Mouse (Mus musculus): Measurements from ENCODE around the gene Bola2. TPM values are rescaled to one million over a fixed set of nuclear protein-coding genes. Genes with fewer than 3 reads are reported as not detected.

Gene Bola2
- polyA plus RNA-seq (2014; fragmentation: Illumina TruSeq; extraction: RNeasy Lipid Tissue Mini Kit (QIAGEN cat#74804); ENCODE audit: low read depth, low replicate concordance), result 0.11 TPM

DNA sequence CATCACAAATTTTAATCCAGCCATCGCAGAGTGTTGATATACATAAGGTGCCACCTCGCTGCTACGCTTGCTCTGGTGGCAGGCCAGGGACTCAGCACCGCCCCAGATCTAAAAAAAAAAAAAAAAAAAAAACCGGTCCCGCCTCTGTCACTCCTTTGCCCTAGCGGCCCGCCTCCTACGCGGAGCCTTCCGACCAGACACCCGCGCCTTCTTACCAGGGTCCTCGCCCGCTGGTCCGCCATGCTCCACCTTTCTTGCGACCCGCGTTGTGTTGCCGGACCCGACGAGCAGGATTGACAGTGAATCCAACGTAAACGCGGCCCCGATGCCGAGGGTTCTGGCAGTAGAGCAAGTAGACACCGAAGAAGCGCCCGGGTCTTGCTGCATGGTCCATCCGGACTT is at the start of gene Bola2:
TSS of gene Bola2 (plus strand) at position 192 of the 402 bp plus-strand sequence.

DNA sequence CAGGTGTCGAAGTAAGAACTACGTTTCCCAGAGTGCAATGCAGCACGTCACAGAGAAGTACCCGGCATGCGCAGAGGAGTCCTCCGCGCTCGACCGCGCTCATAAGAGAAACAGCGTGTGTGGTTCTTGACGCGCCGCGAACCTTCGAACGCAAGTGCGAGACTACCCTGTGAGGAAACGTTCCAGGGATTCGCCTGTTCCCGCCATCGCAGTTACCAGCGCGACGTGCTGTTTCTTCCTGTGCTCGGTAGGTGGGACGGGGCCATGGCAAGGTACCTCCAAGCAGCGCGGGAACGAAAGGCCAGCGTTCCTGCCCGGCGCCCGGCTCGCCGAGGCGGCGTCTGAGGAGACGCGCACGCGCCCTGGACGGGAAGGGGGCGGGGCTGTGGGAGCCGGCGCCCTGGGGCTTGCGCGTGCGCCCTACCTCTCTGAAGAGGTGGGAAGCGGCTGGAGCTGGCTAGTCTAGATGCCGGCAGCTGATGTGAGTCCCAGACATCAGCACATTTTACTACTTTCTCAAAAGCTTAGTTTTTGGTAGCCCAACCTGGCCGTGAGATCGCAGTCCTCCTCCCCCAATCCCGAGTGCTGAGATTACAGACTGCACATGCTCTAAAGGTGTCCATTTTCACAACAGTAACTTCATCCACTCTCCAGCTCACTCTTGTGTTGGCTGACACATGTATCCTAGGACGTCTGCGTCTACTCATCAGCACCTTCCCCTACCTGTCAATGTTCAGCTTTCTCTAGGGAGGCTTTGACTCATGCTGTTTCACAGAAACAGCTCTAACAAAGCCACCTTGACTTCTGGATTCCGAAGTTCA is 45.8 kb upstream of the Bola2 start, which contains the start of gene Sgf29:
TSS of gene Sgf29 (plus strand) at position 79 of the 821 bp plus-strand sequence.

DNA sequence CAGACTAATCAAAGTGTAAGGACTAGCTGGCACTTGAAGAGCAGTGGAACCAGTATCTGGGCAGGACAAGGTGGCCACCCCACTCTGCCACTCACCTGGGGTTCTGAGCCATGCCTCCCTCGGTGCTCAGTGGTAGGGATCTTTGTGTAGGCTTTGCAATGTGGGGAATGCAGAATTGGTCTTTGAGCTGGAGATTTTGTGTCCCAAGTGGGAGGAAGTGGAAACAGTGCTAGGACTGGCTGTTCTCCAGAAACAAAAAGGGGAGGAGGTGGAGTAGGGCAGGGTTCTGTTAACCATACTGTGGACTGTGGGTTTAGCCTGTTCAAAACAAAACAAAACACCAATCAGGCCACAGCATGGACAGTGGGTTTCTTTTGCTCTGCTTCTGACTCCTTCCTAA is 19.0 kb upstream of the Bola2 start, which contains the start of gene Sult1a1:
TSS of gene Sult1a1 (minus strand) at position 226 of the 400 bp plus-strand sequence.

DNA sequence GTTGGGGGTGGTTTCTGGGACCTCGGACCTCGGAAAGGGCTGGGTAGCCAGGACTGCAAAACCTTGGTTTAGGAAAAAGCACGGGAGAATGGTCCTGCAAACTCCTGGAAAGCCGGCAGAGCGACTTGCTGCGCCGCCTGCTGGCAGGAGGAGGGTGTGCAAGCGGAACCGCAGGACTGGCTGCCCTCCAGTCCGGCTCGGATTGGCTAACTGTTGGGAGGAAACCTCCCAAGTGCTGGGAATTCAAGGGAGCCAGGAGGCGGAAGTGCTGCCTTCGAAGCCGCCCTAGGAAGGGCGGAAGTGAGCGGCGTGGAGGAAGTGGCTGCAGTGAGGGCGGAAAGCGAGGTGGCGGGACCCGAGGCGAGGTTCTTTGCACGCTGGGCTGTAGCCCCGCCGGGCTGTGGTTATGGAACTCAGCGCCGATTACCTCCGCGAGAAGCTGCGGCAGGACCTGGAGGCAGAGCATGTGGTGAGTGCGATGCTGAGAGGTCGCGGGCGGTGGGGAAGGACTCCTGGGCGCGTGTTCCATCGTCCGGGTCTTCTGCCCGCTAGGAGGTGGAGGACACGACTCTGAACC is 518 bp downstream of the Bola2 start, which contains the start of gene Slx1b:
TSS of gene Slx1b (minus strand) at position 154 of the 577 bp plus-strand sequence.

DNA sequence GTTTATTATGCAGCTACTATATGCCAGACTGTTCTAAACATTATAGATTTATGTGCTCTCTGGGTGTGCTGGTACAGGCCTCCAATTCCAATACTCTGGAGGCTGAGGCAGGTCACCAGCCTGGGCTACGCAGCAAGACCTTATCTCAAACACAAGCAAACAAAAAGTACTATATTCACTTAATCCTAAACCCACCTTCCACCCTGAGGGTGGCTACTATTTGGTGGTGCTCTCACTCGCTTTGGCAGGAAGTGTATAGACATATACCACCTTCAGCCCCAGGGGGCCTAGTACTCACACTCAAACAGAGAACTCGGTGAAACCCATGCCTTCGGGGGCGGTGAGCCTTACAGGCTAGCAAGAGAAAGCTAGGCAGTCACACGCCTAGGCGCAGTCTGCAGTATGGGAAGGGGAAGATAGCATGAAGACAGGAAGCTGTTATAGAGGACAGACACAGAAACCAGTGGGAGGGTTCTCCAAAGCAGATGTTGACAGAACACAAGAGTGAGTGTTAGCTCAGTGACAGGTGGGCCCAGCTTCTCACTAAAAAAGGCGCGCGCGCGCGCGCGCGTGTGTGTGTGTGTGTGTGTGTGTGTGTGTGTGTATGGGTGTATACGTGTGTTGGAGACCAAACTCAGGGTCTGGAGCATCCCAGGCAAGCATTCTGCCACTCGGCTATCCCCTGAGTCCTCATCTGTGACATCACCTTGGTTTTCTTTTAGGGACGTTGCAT is 12.4 kb downstream of the Bola2 start, which contains the start of gene Coro1a:
TSS of gene Coro1a (minus strand) at position 346 of the 733 bp plus-strand sequence.

Other genes with a start within 250 kb of the Bola2 start
- gene Atp2a1, start 232.3 kb upstream of the Bola2 start, polyA plus RNA-seq (2014; fragmentation: Illumina TruSeq; extraction: RNeasy Lipid Tissue Mini Kit (QIAGEN cat#74804); ENCODE audit: low read depth, low replicate concordance), result not detected
- gene Sh2b1, start 220.0 kb upstream of the Bola2 start, polyA plus RNA-seq (2014; fragmentation: Illumina TruSeq; extraction: RNeasy Lipid Tissue Mini Kit (QIAGEN cat#74804); ENCODE audit: low read depth, low replicate concordance), result 1.2 TPM
- gene Tufm, start 208.0 kb upstream of the Bola2 start, polyA plus RNA-seq (2014; fragmentation: Illumina TruSeq; extraction: RNeasy Lipid Tissue Mini Kit (QIAGEN cat#74804); ENCODE audit: low read depth, low replicate concordance), result 2.5 TPM
- gene Atxn2l, start 192.0 kb upstream of the Bola2 start, polyA plus RNA-seq (2014; fragmentation: Illumina TruSeq; extraction: RNeasy Lipid Tissue Mini Kit (QIAGEN cat#74804); ENCODE audit: low read depth, low replicate concordance), result 218 TPM
- gene Eif3c, start 129.0 kb upstream of the Bola2 start, polyA plus RNA-seq (2014; fragmentation: Illumina TruSeq; extraction: RNeasy Lipid Tissue Mini Kit (QIAGEN cat#74804); ENCODE audit: low read depth, low replicate concordance), result 352 TPM
- not detected for gene Apobr, start 110.5 kb upstream of the Bola2 start, polyA plus RNA-seq (2014; fragmentation: Illumina TruSeq; extraction: RNeasy Lipid Tissue Mini Kit (QIAGEN cat#74804); ENCODE audit: low read depth, low replicate concordance)
- 1.8 TPM for gene Cln3, start 109.6 kb upstream of the Bola2 start, polyA plus RNA-seq (2014; fragmentation: Illumina TruSeq; extraction: RNeasy Lipid Tissue Mini Kit (QIAGEN cat#74804); ENCODE audit: low read depth, low replicate concordance)
- gene Il27, start 100.5 kb upstream of the Bola2 start, polyA plus RNA-seq (2014; fragmentation: Illumina TruSeq; extraction: RNeasy Lipid Tissue Mini Kit (QIAGEN cat#74804); ENCODE audit: low read depth, low replicate concordance), result not detected
- 0.38 TPM for gene Nupr1, start 64.5 kb upstream of the Bola2 start, polyA plus RNA-seq (2014; fragmentation: Illumina TruSeq; extraction: RNeasy Lipid Tissue Mini Kit (QIAGEN cat#74804); ENCODE audit: low read depth, low replicate concordance)
- gene Sgf29, start 46.1 kb upstream of the Bola2 start, polyA plus RNA-seq (2014; fragmentation: Illumina TruSeq; extraction: RNeasy Lipid Tissue Mini Kit (QIAGEN cat#74804); ENCODE audit: low read depth, low replicate concordance), result 38.3 TPM
- gene Sult1a1, start 19.0 kb upstream of the Bola2 start, polyA plus RNA-seq (2014; fragmentation: Illumina TruSeq; extraction: RNeasy Lipid Tissue Mini Kit (QIAGEN cat#74804); ENCODE audit: low read depth, low replicate concordance), result 17.4 TPM
- 0.78 TPM for gene Slx1b, start 383 bp downstream of the Bola2 start, polyA plus RNA-seq (2014; fragmentation: Illumina TruSeq; extraction: RNeasy Lipid Tissue Mini Kit (QIAGEN cat#74804); ENCODE audit: low read depth, low replicate concordance)
- gene Coro1a, start 12.4 kb downstream of the Bola2 start, polyA plus RNA-seq (2014; fragmentation: Illumina TruSeq; extraction: RNeasy Lipid Tissue Mini Kit (QIAGEN cat#74804); ENCODE audit: low read depth, low replicate concordance), result not detected
- 33.6 TPM for gene Mapk3, start 64.2 kb downstream of the Bola2 start, polyA plus RNA-seq (2014; fragmentation: Illumina TruSeq; extraction: RNeasy Lipid Tissue Mini Kit (QIAGEN cat#74804); ENCODE audit: low read depth, low replicate concordance)
- gene Gdpd3, start 70.9 kb downstream of the Bola2 start, polyA plus RNA-seq (2014; fragmentation: Illumina TruSeq; extraction: RNeasy Lipid Tissue Mini Kit (QIAGEN cat#74804); ENCODE audit: low read depth, low replicate concordance), result 0.38 TPM
- gene Ypel3, start 81.6 kb downstream of the Bola2 start, polyA plus RNA-seq (2014; fragmentation: Illumina TruSeq; extraction: RNeasy Lipid Tissue Mini Kit (QIAGEN cat#74804); ENCODE audit: low read depth, low replicate concordance), result 5.6 TPM
- gene Tbx6, start 86.1 kb downstream of the Bola2 start, polyA plus RNA-seq (2014; fragmentation: Illumina TruSeq; extraction: RNeasy Lipid Tissue Mini Kit (QIAGEN cat#74804); ENCODE audit: low read depth, low replicate concordance), result not detected
- gene Ppp4c, start 97.1 kb downstream of the Bola2 start, polyA plus RNA-seq (2014; fragmentation: Illumina TruSeq; extraction: RNeasy Lipid Tissue Mini Kit (QIAGEN cat#74804); ENCODE audit: low read depth, low replicate concordance), result 58.9 TPM
- 2.7 TPM for gene Fam57b, start 102.3 kb downstream of the Bola2 start, polyA plus RNA-seq (2014; fragmentation: Illumina TruSeq; extraction: RNeasy Lipid Tissue Mini Kit (QIAGEN cat#74804); ENCODE audit: low read depth, low replicate concordance)
- gene 4930451I11Rik, start 136.2 kb downstream of the Bola2 start, polyA plus RNA-seq (2014; fragmentation: Illumina TruSeq; extraction: RNeasy Lipid Tissue Mini Kit (QIAGEN cat#74804); ENCODE audit: low read depth, low replicate concordance), result 39.4 TPM
- 0.42 TPM for gene Doc2a, start 152.0 kb downstream of the Bola2 start, polyA plus RNA-seq (2014; fragmentation: Illumina TruSeq; extraction: RNeasy Lipid Tissue Mini Kit (QIAGEN cat#74804); ENCODE audit: low read depth, low replicate concordance)
- gene Hirip3, start 166.6 kb downstream of the Bola2 start, polyA plus RNA-seq (2014; fragmentation: Illumina TruSeq; extraction: RNeasy Lipid Tissue Mini Kit (QIAGEN cat#74804); ENCODE audit: low read depth, low replicate concordance), result 101 TPM
- gene Ino80e, start 167.0 kb downstream of the Bola2 start, polyA plus RNA-seq (2014; fragmentation: Illumina TruSeq; extraction: RNeasy Lipid Tissue Mini Kit (QIAGEN cat#74804); ENCODE audit: low read depth, low replicate concordance), result 26.9 TPM
- 7.7 TPM for gene Taok2, start 189.3 kb downstream of the Bola2 start, polyA plus RNA-seq (2014; fragmentation: Illumina TruSeq; extraction: RNeasy Lipid Tissue Mini Kit (QIAGEN cat#74804); ENCODE audit: low read depth, low replicate concordance)
- 5.4 TPM for gene Tmem219, start 227.5 kb downstream of the Bola2 start, polyA plus RNA-seq (2014; fragmentation: Illumina TruSeq; extraction: RNeasy Lipid Tissue Mini Kit (QIAGEN cat#74804); ENCODE audit: low read depth, low replicate concordance)
- gene Kctd13, start 233.5 kb downstream of the Bola2 start, polyA plus RNA-seq (2014; fragmentation: Illumina TruSeq; extraction: RNeasy Lipid Tissue Mini Kit (QIAGEN cat#74804); ENCODE audit: low read depth, low replicate concordance), result 9.1 TPM